Mouse (Mus musculus) cortical plate, adult 2 months (tissue): ENCODE measurements at regions not wholly inside any gene's neighbourhood (a gene's known extent, or its start where the extent isn't known, plus 50 kb on each side); places are given as distances from the start of the nearest gene placed in this dataset.

Experiments used
- CTCF ChIP-seq: fragments of 200-500 bp; IDR thresholded peaks from 2 replicates; pipeline ENCODE4 v1.5.1; 2011; ENCODE audit warnings: mild to moderate bottlenecking, control low read depth, low read length; ENCODE audit not compliant: insufficient read depth; ENCODE audit errors: extremely low read depth
- POLR2A ChIP-seq: fragments of 200-500 bp; IDR thresholded peaks from 2 replicates; pipeline ENCODE4 v1.6.1; 2011; ENCODE audit warnings: mild to moderate bottlenecking, low read length, control low read depth; ENCODE audit not compliant: insufficient read depth; ENCODE audit errors: extremely low read depth

DNA sequence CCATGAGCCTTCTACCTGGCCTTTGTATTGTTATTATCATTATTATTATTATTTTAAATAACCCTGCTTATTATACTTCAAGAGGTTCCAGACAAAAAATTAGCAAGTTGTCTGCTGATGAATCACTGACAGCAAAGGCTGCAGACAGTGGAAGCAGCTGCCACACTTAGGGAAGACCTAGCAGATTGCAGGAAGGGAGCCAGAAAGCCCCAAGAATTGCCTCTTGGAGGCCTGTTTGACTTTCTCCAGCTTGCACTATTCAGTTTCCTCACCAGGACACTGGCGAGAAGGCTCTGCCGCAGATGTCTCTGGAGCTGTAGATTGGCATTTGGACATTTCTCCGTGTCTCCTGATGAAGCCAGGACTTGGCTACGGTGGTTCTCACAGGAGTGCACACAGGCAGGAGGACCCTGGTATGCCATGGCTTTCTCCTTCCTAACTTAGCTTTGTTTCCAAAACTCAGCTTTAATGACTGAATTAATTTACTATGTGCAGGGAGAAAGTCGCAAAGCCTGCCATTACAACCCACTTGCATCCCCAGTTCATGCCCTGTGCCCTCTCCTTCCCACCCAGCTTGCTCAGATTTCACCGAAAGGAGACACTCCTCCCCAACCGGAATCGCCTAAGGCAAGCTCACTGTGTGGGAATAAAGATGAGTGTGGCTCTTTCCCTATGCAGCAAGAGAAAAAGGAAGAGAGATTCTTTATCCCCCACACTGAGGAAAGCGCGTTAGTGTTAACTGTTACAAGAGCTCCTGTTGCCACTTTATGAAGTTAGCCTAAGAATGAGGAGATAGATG, 193.3 kb upstream of the Trib2 start:
- TF ChIP-seq CTCF (no peak), POLR2A (no peak)
